Mouse (Mus musculus): ENCODE results near the gene H2-M2.

DNA sequence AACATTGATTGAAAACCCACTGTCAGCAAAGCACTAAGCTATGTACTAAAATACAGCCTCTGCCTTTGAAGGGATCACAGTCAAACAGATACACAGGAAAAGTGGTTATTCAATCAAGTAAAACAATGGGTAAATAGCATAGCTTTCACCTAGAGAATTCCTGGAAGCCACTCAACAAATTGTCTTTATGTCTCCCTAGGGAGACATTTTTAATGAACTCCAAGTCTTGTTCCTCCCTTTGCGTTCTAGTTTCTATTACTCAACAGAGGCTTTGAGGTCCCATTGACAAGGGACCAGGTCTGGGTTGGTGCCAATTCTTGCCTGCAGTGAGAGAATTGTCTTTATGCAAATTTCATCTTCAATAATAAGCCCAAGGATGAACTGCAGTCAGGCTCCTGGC lies 38.2 kb downstream of the H2-M2 start, which contains the start of gene Olfr108:
- TF ChIP-seq CTCF (IDR thresholded peaks at IDR 0.05; ENCODE audit: borderline replicate concordance, insufficient read depth, low read depth, low read length) (no peak), POLR2A (IDR thresholded peaks at IDR 0.05; ENCODE audit: borderline replicate concordance, insufficient read depth, low read length) (no peak)

Measured in cerebellum, adult 2 months (tissue).